Mouse (Mus musculus) stomach, postnatal 0 days (tissue): Measurements from ENCODE around the gene Ube2f. TPM values are rescaled to one million over a fixed set of nuclear protein-coding genes. Genes with fewer than 3 reads are reported as not detected.

Experiments used
- ATAC-seq: fragments of 200-750 bp; cut with Nextera tagmentation; 2 replicates; pipeline ENCODE4 v1.8.0; 2017; ENCODE audit not compliant: low FRiP score, low TSS enrichment
- DNase-seq: peaks from one replicate; pipeline ENCODE4 v3.0.0-alpha.2; 2016; ENCODE audit warnings: low spot score
- H3K27ac ChIP-seq: fragments of 300-500 bp; sonication (generic); replicated peaks from 2 replicates; pipeline ENCODE4 v1.5.1; 2014; ENCODE audit warnings: mild to moderate bottlenecking, control low read depth
- H3K27me3 ChIP-seq: fragments of 300-500 bp; sonication (generic); 2 replicates; pipeline ENCODE4 v1.6.1; 2014; ENCODE audit warnings: low read length; ENCODE audit not compliant: control insufficient read depth, insufficient read depth
- H3K36me3 ChIP-seq: fragments of 300-500 bp; sonication (generic); 2 replicates; pipeline ENCODE4 v1.6.1; 2014; ENCODE audit warnings: low read length, mixed read lengths; ENCODE audit not compliant: control insufficient read depth, insufficient read depth
- H3K4me1 ChIP-seq: fragments of 300-500 bp; sonication (generic); replicated peaks from 2 replicates; pipeline ENCODE4 v1.6.1; 2014; ENCODE audit warnings: antibody characterized with exemption; ENCODE audit not compliant: control insufficient read depth, insufficient read depth
- H3K4me2 ChIP-seq: fragments of 300-500 bp; sonication (generic); replicated peaks from 2 replicates; pipeline ENCODE4 v1.6.1; 2014; ENCODE audit warnings: low read depth, mild to moderate bottlenecking, control low read depth, moderate library complexity
- H3K4me3 ChIP-seq: fragments of 300-500 bp; sonication (generic); 2 replicates; pipeline ENCODE4 v1.5.1; 2014; ENCODE audit warnings: low read depth, low read length, control low read depth
- H3K9ac ChIP-seq: fragments of 300-500 bp; sonication (generic); 2 replicates; pipeline ENCODE4 v1.6.1; 2014; ENCODE audit warnings: mild to moderate bottlenecking, low read length, control low read depth, mixed read lengths
- H3K9me3 ChIP-seq: fragments of 300-500 bp; sonication (generic); 2 replicates; pipeline ENCODE4 v1.6.1; 2016; ENCODE audit warnings: low read length; ENCODE audit not compliant: control insufficient read depth
- CTCF ChIP-seq: IDR thresholded peaks from 2 replicates; pipeline ENCODE4 v1.5.1; 2016; ENCODE audit warnings: antibody characterized with exemption, low read depth, mild to moderate bottlenecking, moderate library complexity
- EP300 ChIP-seq: optimal IDR thresholded peaks from 2 replicates; pipeline ENCODE3; 2016; ENCODE audit warnings: antibody characterized with exemption
- WGBS: fragments of 180-500 bp; shearing (Covaris S2); extraction: QIAGEN DNeasy Blood & Tissue Kit; methylation state at CpG from one replicate; pipeline ENCODE4 v1.1.7; 2014; 5-methylcytosine and 5-hydroxymethylcytosine counted together
- polyA plus RNA-seq: library from polyadenylated mRNA; unstranded; fragments of >200 nt; fragmentation: Nextera tagmentation; extraction: Ambion mirVana; gene quantifications from 2 replicates; pipeline ENCODE4 v1.2.1, GENCODE M21; 2015

The Ube2f gene
- polyA plus RNA-seq, 1 experiment from 2014 or later = 56.9 TPM

- no peak for ATAC-seq
- WGBS = 66% methylated on average over 6 of the region's 6 CpGs
- Histone ChIP-seq H3K9ac (no peak overlapping the region), H3K36me3 (no peaks in the 10 kb centered on the region), H3K27ac (no peak overlapping the region), H3K27me3 (no peaks in the 10 kb centered on the region), H3K4me3 (no peak overlapping the region), H3K4me2 (no peak overlapping the region), H3K9me3 (no peaks in the 10 kb centered on the region), H3K4me1 (no peaks in the 10 kb centered on the region)
- TF ChIP-seq CTCF = no peak
- no peak for TF ChIP-seq EP300
- DNase-seq = no peak
Observed at GRCm38 (mm10) chr1:91231142-91231541, 19.0 kb upstream of the Ube2f start.

GRCm38 (mm10) chr1:91231896-91232295 lies 18.2 kb upstream of the Ube2f start:
- H3K9ac ChIP-seq = no peak overlapping the region
- no peaks in the 10 kb centered on the region for H3K27me3 ChIP-seq
- 28% methylated on average over 5 of the region's 5 CpGs for WGBS
- no peaks in the 10 kb centered on the region for H3K36me3 ChIP-seq
- no peaks in the 10 kb centered on the region for H3K4me1 ChIP-seq
- TF ChIP-seq EP300 = no peak
- TF ChIP-seq CTCF = no peak
- no peak overlapping the region for H3K4me3 ChIP-seq
- H3K9me3 ChIP-seq = no peaks in the 10 kb centered on the region
- no peak overlapping the region for H3K27ac ChIP-seq
- H3K4me2 ChIP-seq = no peak overlapping the region
- no peak for DNase-seq
- no peak for ATAC-seq

- Histone ChIP-seq H3K9ac (no peak overlapping the region), H3K4me2 (no peak overlapping the region), H3K36me3 (no peaks in the 10 kb centered on the region), H3K27me3 (no peaks in the 10 kb centered on the region), H3K4me1 (no peaks in the 10 kb centered on the region), H3K9me3 (no peaks in the 10 kb centered on the region), H3K27ac (no peak overlapping the region), H3K4me3 (no peak overlapping the region)
- TF ChIP-seq EP300 = no peak
- TF ChIP-seq CTCF = no peak
- 47% methylated on average over 5 of the region's 5 CpGs for WGBS
- no peak for DNase-seq
- no peak for ATAC-seq
Observed at GRCm38 (mm10) chr1:91235395-91235794, 14.7 kb upstream of the Ube2f start.

GRCm38 (mm10) chr1:91237676-91238075 lies 12.4 kb upstream of the Ube2f start:
- 70% methylated on average over 6 of the region's 6 CpGs for WGBS
- ATAC-seq = no peak
- DNase-seq = no peak

GRCm38 (mm10) chr1:91239112-91239511 lies 11.0 kb upstream of the Ube2f start:
- no peak overlapping the region for H3K9ac ChIP-seq
- 6% methylated on average over 5 of the region's 5 CpGs for WGBS
- DNase-seq = peak; percentile 58
- H3K9me3 ChIP-seq = no peaks in the 10 kb centered on the region
- no peak overlapping the region for H3K4me3 ChIP-seq
- no peak overlapping the region for H3K27ac ChIP-seq
- TF ChIP-seq CTCF (peak; percentile 85), EP300 (no peak)
- no peaks in the 10 kb centered on the region for H3K36me3 ChIP-seq
- no peaks in the 10 kb centered on the region for H3K4me1 ChIP-seq
- 0 out of 2 replicates have a peak, but pooled peaks have one; percentile 49 for ATAC-seq
- H3K27me3 ChIP-seq = no peaks in the 10 kb centered on the region
- no peak overlapping the region for H3K4me2 ChIP-seq

More at GRCm38 (mm10) chr1:91237676-91238075, 12.4 kb upstream of the Ube2f start:
- no peaks in the 10 kb centered on the region for H3K9me3 ChIP-seq
- no peak overlapping the region for H3K4me3 ChIP-seq
- no peak for TF ChIP-seq CTCF
- H3K27me3 ChIP-seq = no peaks in the 10 kb centered on the region
- H3K4me2 ChIP-seq = no peak overlapping the region
- no peak overlapping the region for H3K9ac ChIP-seq
- no peak overlapping the region for H3K27ac ChIP-seq
- H3K36me3 ChIP-seq = no peaks in the 10 kb centered on the region
- no peaks in the 10 kb centered on the region for H3K4me1 ChIP-seq

GRCm38 (mm10) chr1:91239800-91240199 lies 10.3 kb upstream of the Ube2f start:
- Histone ChIP-seq H3K27ac (no peak overlapping the region), H3K4me1 (no peaks in the 10 kb centered on the region), H3K4me3 (no peak overlapping the region), H3K4me2 (no peak overlapping the region), H3K9me3 (no peaks in the 10 kb centered on the region), H3K36me3 (no peaks in the 10 kb centered on the region), H3K27me3 (no peaks in the 10 kb centered on the region), H3K9ac (no peak overlapping the region)
- 63% methylated on average over 1 of the region's 1 CpGs for WGBS
- TF ChIP-seq CTCF (no peak), EP300 (no peak)
- ATAC-seq (no peak), DNase-seq (peak; percentile 7)
